Mouse (Mus musculus) CD4-positive, CD25-positive, alpha-beta regulatory T cell, adult 2 months (primary cell): ENCODE results near the gene Dmxl2.

ENCODE experiments used
- DNase-seq: peaks from one replicate; pipeline ENCODE4 v3.0.0-alpha.2; 2012; ENCODE audit warnings: low read depth, low spot score

Dmxl2 gene

DNA sequence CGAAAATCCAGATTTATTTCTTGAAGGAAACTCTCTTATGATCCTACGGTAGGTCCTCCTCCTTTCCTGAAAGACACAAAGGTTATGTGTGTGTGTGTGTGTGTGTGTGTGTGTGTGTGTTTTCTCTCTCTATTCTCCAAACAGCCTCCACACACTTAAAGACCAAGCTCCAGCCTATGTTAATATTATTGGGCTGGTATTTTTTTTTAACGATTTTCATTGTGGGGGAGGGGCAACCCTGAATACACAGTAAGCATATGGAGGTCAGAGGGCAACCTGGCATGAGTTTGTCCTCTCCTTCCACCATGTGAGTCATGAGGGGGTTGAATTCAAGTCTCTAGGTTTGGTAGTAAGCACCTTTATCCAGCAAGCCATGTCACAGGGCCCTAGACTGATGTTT, 1.6 kb downstream of the Dmxl2 start:
- DNase-seq, result no peak

DNA sequence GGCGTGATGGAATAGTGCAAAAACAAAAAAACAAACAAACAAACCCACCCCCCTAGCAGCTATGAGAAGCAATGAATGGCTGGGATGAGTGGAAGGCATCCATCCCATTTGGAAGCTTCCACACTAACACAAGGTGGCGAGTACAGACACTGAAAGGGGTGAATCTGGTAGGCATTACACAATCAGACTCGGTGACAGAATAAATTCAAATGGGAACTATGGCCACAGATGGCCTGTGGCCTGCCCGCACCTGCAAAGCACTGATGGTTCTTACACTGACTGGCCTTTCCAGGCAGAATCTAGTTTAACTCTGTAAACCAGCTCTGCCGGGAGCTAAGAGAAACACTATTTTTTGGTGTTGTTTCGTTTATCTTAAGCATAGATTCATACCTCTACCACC, 2.1 kb downstream of the Dmxl2 start:
- DNase-seq, result no peak

DNA sequence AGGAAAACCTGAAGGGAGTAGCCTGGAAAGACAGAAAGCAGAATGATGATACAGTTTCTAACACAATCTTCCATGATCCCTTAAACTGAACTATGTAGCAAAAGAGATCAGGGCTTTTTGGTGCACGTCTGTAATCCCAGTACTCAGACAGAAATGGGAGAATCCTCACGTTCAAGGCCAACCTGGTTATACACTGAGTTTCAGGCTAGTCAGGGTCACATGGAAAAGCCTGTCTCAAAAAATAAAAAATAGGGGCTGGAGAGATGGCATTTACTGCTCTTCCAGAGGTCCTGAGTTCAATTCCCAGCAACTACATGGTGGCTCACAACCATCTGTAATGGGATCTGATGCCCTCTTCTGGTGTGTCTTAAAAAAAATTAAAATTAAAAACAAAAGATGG, 11.0 kb downstream of the Dmxl2 start:
- no peak for DNase-seq

DNA sequence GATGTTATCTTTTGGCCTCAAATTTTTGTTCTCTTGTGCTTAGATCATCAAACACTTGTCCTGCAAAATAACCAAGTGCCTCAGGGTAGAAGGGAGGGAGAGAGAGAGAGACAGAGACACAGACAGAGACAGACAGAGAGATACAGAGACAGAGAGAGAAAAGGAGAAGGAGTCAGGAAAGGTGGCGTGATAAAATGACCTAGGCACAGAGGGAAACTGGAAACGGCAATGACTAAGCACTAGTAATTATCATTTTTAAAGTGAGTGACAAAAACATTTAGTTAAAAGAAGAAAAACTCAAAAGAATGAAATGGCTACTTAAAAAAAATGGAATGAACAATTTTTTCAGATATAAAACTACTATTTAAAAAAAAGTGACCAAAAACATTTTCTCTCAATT, 11.8 kb downstream of the Dmxl2 start:
- DNase-seq, result no peak

DNA sequence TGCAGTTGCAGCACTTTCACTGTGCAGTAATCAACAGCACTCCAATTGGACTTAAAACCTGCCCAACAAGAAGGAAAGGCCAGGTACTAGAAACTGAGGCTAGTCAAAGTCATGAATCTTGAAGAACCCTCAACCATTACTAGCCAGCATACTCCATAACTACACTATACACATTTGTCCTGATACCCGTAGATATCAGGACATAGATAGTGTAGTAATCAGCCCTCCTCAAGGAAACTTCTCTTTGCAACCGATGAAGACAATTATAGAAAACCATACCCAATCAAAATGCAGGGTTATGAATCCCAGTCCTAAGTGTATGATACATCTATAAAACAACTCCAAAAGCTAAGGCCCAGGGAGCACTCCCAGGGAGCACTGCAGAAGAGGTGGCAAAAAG, 16.5 kb downstream of the Dmxl2 start:
- no peak for DNase-seq

DNA sequence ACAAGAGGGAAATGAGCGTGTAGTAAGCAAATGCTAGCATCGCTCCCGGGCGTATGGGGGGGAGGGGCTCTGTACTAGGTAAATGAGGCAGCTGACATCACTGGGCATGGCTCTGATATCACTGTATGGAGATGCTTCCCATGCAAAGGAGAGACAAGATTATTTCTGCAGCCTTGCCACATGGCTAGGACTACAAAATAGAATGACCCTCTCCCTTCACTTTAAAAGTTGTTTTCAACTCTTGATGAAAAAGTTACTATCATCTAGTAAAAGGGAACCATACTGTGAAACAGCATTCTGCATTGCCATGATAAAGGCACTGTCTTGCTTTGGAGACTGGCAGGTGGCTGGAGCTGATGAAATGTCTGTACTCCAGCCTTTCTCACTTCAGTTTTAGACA, 18.2 kb downstream of the Dmxl2 start:
- DNase-seq, result no peak

DNA sequence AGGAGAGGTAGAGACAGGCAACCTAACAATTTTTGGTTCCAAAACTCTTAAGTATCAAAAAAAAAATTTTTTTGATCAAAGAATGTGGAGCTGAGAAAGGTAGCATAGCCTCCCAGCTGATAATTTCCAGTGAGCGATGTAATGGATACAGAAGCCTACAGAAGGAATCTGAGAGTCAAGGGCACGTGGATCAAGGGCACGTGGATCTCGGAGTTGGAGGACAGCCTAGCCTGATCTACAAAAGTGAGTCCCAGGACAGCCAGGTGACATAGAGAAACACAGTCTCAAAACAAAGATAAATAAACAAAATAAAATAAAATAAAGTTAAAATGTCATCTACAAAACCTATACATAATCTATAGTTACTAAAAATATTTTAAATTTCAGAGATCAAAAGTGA, 18.7 kb downstream of the Dmxl2 start:
- DNase-seq, result no peak

DNA sequence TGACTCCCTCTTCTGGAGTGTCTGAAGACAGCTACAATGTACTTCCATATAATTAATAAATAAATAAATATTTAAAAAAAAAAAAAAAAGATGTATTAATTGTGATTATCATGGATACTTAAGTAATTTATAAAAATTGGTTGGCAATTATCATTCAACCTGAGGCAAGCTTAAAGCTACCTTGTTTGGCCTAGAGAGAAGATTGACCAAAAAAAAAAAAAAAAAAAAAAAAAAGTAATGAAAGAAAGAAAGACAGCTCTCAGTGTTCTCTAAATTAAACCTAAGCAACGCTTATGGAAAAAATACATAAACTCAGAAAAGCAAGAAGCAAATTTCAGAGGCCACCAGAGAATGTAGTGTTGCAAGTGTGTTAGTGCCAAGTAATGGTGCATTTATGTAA, 22.4 kb downstream of the Dmxl2 start:
- DNase-seq, result no peak

DNA sequence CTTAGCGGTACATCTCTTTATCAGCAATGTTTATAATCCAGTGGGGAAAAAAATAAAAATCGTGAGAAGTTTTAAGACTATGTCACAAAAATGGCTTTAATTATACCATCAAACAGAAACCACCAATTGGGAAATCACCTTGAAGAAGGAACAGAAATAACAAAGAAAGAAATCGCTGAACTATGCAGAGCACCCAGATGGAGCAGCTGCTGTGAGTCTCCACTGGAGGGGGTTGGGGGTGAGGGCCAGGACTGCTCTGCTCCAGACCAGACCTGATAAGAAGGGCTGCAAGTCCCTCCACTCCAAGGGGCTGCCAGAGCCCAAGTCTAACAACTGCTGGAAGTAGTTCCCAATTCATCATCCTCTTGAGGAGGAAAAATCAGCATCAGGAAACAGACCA, 23.3 kb downstream of the Dmxl2 start:
- DNase-seq, result no peak

DNA sequence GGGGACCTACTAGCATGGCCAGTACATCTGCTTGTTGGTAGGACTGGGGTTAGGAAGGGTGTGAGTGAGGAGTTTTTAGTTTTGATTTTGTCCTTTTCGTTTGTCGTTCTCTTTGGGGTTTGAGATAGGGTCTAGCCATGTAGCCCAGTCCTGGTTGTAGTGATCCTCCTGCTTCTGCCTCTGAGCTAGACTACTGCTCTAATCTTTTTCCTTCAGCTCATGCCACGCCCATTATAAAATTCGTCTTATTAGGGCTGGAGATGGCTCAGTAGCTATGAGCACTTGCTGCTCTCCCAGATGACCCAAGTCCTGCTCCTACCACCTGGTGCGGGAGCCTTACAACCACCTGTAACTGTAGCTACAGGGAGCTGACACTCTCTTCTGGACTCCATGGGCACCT, 26.9 kb downstream of the Dmxl2 start:
- no peak for DNase-seq

DNA sequence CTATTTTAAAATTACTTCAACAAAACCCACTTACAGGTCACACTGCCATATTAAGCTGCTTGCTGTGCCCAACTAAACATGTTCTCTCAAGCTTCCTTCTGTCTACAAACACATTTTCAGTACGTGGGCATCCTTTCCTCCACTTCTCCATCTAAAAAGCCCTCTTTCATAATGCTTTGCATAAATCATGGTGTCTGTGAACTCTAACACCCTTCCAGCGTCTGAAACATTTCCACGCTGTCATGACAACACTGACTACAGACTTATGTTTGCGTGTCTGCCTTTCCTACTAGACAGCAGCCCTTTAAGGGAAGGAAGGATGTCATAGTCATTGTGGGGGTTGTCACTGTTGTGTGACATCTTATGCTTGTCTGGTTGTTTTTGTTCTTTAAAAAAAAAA, 27.4 kb downstream of the Dmxl2 start:
- DNase-seq, result no peak

DNA sequence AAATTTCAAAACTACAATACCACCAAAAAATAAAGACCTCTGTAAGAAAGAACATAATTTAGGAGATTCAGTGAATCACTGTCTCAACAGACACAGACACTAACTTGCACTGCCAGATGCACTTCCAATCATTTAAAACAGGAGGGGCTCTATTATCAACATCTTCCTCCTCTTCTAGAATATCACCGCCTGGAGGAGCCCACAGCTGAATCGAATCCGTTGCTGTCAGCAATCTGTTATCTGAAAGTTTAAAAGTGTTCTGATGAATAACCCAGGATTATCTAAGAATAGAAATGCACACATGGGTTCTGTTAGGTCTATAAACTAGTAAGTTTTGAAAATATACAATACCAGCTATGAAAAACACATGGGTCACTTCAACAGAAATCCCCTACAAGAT, 28.6 kb downstream of the Dmxl2 start:
- DNase-seq, result no peak

DNA sequence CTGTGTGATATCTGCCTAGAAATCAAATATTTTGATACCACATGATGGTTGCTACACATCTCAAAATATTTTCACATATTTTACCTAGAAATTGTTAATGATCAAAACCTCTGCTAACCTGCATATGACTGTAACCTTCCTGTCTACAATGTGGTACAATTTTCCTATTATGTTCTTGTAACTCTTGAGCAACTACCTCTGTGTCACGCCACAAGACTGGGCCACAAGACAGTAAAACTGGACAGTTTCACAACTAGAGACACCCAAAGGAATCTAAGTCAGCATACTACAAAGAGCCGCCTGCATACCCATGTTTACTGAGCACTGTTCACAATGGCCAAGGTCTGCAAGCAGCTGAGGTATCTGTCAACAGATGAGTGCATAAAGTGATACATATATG, 32.1 kb downstream of the Dmxl2 start:
- no peak for DNase-seq

DNA sequence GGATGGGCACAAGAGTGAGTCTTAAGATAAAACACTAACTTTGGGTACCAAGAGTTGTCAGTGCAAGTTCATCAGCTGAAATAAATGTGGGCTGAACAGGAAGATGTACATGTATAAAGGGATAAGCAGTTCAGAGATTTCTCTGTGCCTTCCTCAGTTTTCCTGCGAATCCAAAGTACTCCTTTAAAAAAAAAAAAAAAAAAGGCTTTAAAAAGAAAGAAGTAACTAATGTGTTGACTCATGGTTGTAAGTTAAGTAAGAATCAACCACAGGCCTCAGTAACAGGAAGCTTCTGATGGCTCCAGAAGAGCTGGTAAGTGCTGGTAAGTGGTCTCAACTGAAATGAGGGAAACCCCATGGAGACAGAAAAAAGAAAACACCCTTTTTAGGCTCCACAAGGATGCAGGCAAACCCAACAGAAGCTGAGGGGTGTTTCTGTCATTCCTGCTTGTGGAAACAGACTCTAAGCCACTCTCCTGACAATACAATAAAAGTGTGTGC, 33.9 kb downstream of the Dmxl2 start:
- no peak for DNase-seq

DNA sequence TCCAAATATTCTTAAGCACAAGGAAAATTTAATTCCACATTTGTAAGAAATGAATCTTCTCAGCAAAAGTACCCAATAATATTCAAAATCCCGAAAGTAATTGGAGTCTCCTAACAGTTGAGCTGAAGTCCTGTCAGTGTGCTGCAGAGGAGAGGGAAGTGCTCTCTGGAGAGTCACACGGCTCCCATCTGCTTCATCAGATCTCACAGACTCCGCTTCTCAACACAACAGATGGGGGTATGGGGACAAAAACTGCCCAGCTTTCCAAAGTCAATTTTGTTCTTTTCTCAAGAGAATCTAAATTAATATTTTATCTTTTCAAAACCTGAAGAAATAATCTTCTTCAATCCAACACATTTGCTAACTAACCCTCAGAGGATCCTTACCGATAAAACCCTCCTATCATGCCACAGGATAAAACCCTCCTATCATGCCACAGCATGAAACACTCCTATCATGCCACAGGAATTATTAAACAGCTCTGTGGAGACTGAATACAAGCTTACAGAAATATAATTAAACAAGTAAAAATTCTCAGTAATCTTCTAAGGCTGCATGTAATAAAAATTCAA, 37.9 kb downstream of the Dmxl2 start:
- DNase-seq, result no peak

DNA sequence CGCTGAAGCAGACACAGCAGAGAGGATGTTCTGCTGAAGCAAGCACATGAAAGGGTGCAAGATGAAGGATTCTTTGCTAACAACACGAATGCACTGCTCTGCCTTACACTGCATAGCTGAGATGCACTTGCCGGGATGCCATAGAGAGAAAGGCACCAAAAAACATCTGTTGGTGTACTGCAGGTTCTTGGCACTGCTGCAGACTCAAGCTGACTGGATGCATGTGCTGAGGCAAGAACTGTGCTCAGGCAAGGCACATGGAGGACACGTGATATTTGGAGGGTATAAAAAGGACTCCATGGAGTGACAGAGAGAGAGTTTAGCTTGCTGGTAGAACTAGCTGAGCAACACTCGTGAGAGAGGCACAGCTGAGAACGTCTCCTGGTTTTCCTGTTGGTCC, 62.4 kb downstream of the Dmxl2 start:
- no peak for DNase-seq

DNA sequence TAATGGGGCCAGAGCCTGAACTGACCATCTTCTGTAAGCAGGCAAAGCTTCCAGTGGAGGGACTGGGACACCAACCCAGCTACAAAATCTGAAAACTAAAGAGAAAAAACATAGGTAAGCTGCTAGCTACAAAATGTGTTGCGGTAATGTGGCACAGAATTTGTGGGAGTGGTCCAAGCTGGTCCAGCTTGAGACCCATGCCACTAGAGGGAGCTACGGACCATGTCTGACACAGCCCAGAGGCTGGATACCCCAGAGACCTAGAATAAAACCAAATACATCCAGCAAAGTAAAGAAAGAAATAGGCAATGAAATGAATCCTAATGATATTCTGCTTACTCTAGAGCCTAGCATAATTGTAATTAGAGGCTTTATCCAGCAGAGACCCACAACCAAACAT, 63.2 kb downstream of the Dmxl2 start:
- DNase-seq, result peak; percentile 25

DNA sequence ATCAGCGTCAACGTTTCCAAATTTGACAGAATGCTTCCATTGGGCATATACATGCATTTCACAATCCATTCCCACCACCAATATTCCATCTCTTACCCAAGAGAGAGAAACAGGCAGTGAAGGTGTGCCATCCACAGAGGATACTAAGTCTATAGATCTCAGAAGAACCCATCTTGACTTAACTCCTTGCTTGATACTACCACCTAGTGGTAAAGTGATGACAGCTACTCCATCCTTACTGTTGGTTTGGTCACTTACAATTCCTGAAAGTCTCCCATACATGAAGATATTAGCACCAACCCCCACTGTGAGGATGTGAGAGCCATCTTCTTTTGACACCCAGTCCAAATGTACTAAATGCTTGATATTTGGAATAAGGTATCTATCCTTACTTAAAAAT, 85.2 kb downstream of the Dmxl2 start:
- no peak for DNase-seq

DNA sequence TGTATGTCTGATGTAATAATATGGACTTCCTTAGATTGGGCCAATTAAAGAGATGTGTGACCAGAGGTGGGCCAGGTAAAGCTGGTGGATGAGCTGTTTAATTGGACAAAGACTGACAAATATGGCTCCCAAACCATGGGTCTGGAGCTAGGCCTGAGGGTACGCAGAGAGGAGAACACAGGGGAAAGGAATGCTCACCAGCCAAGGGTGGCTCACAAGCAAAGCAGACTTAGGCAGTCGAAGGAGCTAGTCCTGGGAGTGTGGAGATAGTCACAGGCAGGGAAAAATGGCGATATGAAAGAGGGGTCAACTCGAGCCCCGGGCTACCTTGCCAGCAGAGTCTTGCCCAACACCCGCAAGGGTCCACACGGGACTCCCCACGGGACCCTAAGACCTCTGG, 144.7 kb downstream of the Dmxl2 start:
- no peak for DNase-seq

DNA sequence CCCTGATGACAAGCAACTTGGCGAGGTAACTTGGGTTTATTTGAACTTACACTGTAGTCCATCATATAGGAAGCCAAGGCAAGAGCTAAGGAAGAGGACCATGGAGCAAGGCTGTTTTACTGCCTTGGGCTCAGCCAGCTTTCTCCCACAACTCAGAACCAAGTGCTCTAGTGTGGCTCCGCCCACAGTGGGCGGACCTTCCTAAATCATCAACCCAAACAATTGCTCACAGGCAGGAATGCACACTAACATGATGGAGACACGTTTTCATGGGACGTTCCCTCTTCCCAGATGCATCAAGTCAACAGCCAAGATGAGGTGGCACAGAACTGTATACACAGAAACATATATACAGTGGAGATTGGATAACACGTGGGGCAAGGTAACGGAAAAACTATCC, 159.4 kb downstream of the Dmxl2 start:
- no peak for DNase-seq

DNA sequence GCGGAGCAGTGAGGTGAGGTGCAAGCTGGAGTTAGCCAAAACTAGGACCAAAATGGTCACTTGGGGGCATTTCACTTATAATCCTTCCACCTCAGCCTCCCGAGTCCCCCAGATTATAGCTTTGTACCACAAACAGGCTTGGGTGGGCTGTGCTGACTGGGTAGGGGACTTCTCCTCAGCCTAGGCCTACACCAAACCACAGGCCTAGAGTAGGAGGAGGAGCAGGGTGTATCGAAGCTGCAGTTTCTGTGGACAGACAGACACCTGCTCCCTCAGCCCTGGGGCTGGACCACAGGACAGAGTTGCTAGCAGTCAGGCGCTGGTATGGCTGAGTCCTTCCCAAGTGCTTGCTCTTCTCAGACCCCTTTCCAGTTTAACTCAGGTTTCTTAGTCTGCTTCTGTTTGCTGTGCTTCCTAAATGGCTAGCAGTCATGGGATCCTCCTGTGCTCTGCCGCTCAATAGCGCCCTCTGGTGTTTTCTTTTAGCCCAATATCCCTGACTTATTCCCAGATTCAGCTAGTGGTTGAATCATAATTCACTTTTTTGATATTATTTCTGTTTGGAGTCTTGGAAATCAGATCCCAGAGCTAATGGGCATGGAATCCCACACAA, 164.8 kb downstream of the Dmxl2 start:
- peak; percentile 13 for DNase-seq

DNA sequence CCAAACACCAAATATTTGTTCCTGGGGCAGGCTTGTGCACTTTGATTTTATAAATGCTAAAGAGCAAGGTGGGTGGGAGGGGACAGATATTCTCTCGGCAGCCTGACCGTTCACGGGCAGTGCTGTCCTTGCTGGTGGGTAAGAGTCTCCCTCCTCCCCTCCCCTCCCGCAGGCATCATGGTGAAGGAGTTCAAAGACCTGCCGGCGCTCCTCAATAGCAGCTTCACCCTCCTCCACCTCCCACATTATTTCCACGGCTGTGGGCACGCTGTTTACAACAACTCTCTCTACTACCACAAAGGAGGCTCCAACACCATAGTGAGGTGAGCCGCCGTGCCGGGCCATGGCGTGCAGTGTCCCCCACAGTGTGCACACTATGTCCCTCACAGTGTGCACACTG, 165.8 kb downstream of the Dmxl2 start:
- no peak for DNase-seq

DNA sequence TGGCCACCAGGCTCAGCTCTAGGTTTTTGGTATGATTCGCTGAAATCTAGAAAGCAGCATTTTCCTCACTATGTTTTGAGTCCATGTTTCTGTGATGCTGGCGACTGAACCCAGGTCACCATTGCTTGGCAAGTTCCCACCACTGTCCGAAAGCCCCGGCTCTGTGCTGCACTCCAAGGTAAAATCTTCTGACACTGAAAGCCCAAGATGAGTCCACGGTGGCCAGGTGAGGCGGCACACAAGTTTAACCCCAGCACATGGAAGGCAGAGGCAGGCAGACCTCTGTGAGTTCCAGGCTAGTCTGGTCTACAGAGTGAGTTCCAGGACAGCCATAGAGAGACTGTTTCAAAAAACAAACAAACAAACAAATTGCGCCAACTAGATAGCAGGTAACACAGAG, 172.2 kb downstream of the Dmxl2 start:
- no peak for DNase-seq

DNA sequence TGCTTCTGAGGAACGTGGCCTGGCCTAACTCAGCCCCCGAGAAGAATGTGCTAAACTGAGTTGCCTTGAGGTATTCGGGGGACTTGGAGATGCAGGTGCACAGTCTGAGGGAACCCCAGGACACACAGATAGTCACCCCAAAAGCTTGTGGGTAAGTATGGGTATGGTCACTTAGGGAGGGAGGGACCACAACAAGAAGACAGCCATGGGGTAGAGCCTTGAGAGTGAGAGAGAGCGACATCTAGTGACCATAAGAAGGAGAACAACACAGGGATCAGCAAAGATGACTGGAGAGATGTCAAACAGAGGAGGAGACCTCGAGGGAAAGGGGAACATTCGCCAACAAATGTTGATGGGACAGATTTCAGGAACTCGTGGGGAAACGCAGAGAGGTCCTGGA, 178.0 kb downstream of the Dmxl2 start:
- DNase-seq, result no peak
